Mouse (Mus musculus): ENCODE measurements around the gene Aox4. TPM values are rescaled to one million over a fixed set of nuclear protein-coding genes. Genes with fewer than 3 reads are reported as not detected.

Aox4 gene
- total RNA-seq, 4 experiments from 2014 or later, result 3.0 to 4.0 (median 3.4) TPM

DNA sequence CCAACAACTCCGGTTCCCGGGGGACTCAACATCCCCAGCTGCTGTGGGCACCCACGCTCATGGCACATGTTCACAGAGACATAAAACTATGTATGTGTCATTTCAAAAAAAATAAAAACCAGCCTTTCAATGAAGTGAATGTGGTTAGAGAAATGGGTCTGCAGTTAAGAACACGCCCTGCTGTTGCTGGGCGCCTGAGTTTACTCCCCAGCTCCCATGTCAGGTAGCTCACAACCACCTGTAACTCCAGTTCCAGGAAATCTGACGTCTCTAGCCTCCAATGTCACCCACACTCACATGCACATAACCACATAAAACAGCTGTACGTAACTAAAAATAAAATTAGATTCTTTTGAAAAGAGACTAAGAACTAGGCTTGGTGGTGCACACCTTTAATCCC, 90.9 kb downstream of the Aox4 start:
- no peak for DNase-seq (ENCODE audit: low spot score in 2 of 2)

- no peak for DNase-seq (ENCODE audit: low spot score in 2 of 2)
Measured at GRCm38 (mm10) chr1:58302015-58302414, 91.8 kb downstream of the Aox4 start.

DNA sequence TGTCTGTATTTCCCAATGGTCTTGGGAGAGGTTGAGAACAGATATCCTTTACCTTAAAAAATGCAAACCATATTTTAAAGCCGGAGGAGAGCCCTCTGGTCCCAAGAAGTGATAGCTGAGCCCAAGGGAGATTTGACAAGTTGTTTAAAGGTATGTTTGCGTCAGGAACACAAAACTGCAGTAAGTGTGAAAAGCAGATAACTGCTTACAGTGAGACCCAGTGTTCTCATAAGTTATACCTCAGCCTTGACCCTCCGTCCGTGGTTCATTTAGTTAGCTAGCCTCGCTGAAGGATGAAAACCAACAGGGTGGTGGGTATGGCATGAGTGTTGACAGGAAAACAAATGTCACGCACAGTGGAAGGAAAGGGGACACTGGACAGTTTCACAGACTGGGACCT, 92.8 kb downstream of the Aox4 start:
- DNase-seq (ENCODE audit: low spot score in 2 of 2), result no peak

- no peak for DNase-seq (ENCODE audit: low spot score in 2 of 2)
Measured at GRCm38 (mm10) chr1:58303726-58304125, 93.5 kb downstream of the Aox4 start.

DNA sequence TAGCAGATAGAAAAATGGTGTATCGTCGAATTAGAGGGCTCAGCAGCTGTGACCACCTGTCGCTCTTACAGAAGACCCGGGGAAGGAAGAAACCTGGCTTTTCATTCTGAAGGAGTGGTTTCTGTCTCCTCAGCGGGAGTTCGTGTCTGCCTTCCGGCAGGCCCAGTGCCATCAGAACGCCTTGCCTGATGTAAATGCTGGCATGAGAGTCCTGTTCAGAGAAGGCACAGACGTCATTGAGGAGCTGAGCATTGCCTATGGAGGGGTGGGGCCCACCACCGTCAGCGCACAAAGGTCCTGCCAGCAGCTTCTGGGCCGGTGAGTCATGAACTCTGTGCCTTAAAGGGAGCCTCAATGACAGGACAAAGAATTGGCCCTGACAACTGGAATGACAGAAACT, 94.1 kb downstream of the Aox4 start:
- no peak for DNase-seq (ENCODE audit: low spot score in 2 of 2)

- no peak for DNase-seq (ENCODE audit: low spot score in 2 of 2)
Measured at GRCm38 (mm10) chr1:58307181-58307580, 97.0 kb downstream of the Aox4 start.

- DNase-seq (ENCODE audit: low spot score in 2 of 2), result no peak
Measured at GRCm38 (mm10) chr1:58308594-58308993, 98.4 kb downstream of the Aox4 start.

DNA sequence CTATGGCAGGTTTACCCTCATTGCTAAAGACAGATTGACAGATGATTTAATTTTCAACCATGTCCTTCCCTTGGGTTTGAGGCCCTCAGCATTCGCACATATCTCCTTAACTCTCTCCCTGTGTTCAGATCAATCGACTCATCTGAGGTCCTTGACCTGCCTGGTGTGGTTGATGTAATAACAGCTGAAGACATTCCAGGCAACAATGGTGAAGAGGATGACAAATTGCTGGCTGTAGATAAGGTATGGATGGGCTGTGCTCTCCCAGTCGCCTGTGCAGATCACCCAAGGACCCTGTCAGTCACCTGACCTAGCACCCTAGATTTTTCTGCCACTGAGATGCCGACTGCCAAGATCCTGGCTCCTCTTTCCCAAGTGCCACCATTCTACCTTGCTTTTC, 99.7 kb downstream of the Aox4 start:
- DNase-seq (ENCODE audit: low spot score in 2 of 2), result no peak

DNA sequence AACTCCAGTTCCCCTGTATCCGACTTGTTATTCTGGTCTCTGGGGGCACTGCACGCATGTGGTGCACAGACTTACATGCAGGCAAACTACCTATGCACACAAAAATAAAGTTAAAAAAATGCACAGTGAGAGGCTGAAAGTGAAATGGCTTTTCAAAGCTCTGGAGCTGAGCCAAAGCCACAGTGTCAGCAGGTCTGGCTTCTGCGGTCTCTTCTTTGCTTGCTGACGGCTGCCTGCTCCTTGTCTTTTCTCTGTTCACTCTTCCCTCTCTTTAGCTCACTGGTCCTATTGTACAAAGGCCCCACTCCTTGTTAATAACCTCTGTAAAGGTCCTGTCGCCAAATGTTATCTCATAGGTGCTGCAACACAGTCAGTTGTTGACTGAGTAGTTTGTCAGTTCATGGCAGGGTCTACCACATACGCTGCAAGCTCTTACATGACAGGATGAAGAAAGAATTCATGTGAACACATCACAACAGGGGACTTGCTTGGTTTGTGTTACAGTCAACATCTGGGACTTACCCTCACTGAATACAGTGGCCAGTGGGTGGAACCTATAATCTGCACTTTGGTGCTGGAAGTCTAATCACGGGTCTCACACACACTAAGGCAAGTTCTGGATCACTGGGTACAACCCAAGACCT, 101.1 kb downstream of the Aox4 start:
- no peak for DNase-seq (ENCODE audit: low spot score in 2 of 2)

DNA sequence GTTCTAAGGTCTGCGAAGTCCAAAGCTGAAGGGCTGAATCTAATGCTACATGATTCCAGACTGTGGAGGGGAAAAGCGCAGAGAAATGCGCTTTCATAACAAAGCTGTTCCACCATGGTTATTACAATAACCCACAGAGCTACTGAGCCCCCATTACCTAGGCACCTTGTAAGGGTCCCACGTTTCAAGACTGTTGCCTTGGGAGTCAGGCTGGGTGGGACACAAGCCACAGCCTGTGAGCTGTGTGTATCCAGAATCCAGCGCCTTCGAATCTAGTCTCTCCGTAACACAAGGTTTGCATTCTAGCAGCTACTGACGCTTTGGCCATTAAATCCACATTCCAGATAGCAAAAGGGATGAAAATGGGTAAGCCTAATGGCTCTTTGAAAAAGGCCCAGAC, 103.0 kb downstream of the Aox4 start:
- DNase-seq (ENCODE audit: low spot score in 2 of 2), result no peak

DNA sequence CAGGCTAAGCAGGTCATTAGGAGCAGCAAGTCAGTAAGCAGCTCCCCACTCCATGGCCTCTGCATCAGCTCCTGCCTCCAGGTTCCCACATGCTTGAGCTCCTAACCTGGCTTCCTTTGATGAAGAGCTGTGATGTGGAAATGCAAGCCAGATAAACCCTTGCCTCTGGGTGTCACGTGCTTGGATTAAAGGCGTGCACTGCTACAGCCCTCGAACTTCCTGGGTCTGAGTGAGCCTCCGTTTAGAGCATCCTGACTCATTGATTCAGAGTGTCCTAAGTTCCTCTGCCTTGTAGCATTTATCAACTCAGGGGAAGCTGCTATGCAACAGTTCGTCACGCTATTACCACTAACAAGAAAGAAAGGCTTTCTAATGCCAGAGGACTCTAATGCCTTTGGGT, 105.3 kb downstream of the Aox4 start:
- no peak for DNase-seq (ENCODE audit: low spot score in 2 of 2)

Other genes starting within 250 kb of the Aox4 start
- under 1 TPM; 0.42 to 0.76 (median 0.55) TPM for gene Sgo2a, start 214.4 kb upstream of the Aox4 start, total RNA-seq (2022)
- 10 to 100 TPM; 17.6 to 20.3 (median 19.8) TPM for gene Kctd18, start 191.4 kb upstream of the Aox4 start, total RNA-seq (2022)
- gene Aox1, start 180.5 kb upstream of the Aox4 start, total RNA-seq (2022), result 1 to 10 TPM; 3.9 to 4.9 (median 4.6) TPM
- 1 to 10 TPM; 3.3 to 4.1 (median 3.9) TPM for gene Aox3, start 97.3 kb upstream of the Aox4 start, total RNA-seq (2022)
- under 1 TPM in 1 of 4 experiments, not detected in 3; 0.09 TPM for gene Aox2, start 67.9 kb downstream of the Aox4 start, total RNA-seq (2022)
- gene Bzw1, start 182.5 kb downstream of the Aox4 start, total RNA-seq (2022), result 100 to 1,000 TPM; 127 to 145 (median 134) TPM
- 100 to 1,000 TPM in 3 of 4 experiments, 10 to 100 TPM in 1; 80.9 to 126 (median 112) TPM for gene Clk1, start 213.7 kb downstream of the Aox4 start, total RNA-seq (2022)
- gene Nif3l1, start 234.8 kb downstream of the Aox4 start, total RNA-seq (2022), result 10 to 100 TPM; 15.6 to 19.3 (median 18.0) TPM
- 10 to 100 TPM; 27.1 to 32.2 (median 29.8) TPM for gene Ppil3, start 235.1 kb downstream of the Aox4 start, total RNA-seq (2022)